Mouse (Mus musculus) cerebellum, postnatal 36 days (tissue): ENCODE measurements around the gene Nit1.
"Not testable (repeated sequence)": the region's sequence is repeated elsewhere in the genome, so short reads cannot be mapped to it uniquely, and the experiment has no call there.

ENCODE experiments used
- DNase-seq, 2 experiments: peaks; one replicate each; pipeline ENCODE4 v3.0.0; 2021 to 2022; ENCODE audit warnings: mixed read lengths in 2 of 2

The Nit1 gene

DNA sequence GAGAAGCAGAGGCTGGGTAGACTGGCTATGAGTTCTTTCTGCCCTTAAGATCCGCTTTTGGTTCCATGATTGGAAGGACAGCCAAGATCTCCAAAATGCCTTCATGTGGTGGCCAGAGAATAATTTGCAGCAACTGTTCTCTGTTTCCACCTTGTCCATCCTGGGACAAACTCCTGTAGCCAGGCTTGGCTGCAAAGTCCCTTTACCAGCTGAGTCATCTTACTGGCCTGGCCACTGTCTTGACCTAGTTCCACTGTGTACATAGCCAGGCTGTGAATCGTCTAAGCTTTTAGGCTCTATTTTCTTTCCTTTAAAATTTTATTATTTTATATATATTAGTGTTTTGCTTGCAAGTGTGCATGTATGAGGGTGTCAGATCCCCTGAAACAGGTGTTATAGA is 3.8 kb upstream of the Nit1 start:
- DNase-seq = no peak

GRCm38 (mm10) chr1:171348665-171349064 is 3.2 kb upstream of the Nit1 start:
- DNase-seq = peak in 1 of 2 experiments; percentile 31

GRCm38 (mm10) chr1:171346095-171346450 is 627 bp upstream of the Nit1 start:
- DNase-seq = no peak

- no peak for DNase-seq
Measured at GRCm38 (mm10) chr1:171344715-171345114, 731 bp downstream of the Nit1 start.

GRCm38 (mm10) chr1:171343922-171344677 is 1.3 kb downstream of the Nit1 start:
- DNase-seq = peak in 1 of 2 experiments; percentile 24

GRCm38 (mm10) chr1:171342262-171343207 is 2.9 kb downstream of the Nit1 start:
- DNase-seq = no peak

- no peak for DNase-seq
Measured at GRCm38 (mm10) chr1:171330216-171330560, 15.3 kb downstream of the Nit1 start.

GRCm38 (mm10) chr1:171329433-171330215 is 15.8 kb downstream of the Nit1 start:
- DNase-seq = peak in 1 of 2 experiments; percentile 26

- peak; percentile 88 to 90 for DNase-seq
Measured at GRCm38 (mm10) chr1:171328839-171329432, 16.5 kb downstream of the Nit1 start, which contains the start of gene Dedd. Gene Dedd (plus strand): TSS chr1:171329145.

GRCm38 (mm10) chr1:171328244-171328643 is 17.2 kb downstream of the Nit1 start:
- no peak for DNase-seq

DNA sequence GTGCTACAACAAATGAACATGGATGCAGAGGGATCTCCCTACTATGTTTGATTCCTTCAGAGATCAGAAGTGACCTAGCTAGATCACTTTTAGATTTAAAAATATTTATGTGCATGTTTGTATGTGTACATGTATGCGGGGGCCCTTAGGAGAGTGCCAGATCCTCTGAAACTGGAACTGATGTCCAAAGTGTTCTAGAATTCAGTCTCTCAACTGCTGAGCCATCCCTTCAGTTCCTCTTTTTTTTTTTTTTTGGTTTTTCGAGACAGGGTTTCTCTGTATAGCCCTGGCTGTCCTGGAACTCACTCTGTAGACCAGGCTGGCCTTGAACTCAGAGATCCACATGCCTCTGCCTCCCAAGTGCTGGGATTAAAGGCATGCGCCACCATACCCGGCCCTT is 18.9 kb downstream of the Nit1 start:
- DNase-seq = not testable (repeated sequence)

DNA sequence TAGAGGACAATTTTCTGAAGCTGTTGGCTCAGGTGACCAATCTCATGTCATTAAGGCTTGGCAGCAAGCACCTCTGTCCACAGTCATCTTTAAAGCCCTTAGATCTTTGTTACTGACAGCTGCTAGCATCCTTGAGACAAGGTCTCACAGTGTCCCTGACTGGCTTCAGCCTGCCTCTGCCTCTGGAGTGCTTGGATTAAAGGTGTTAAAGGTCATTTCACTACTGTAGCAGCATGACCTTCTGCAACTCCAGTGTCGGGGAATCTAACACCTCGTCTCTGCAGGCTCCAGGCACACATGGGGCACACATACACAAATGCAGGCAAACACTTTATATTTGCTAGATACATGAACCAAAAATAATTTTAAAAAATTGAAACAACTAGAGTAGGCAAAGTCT is 19.9 kb downstream of the Nit1 start:
- no peak for DNase-seq

DNA sequence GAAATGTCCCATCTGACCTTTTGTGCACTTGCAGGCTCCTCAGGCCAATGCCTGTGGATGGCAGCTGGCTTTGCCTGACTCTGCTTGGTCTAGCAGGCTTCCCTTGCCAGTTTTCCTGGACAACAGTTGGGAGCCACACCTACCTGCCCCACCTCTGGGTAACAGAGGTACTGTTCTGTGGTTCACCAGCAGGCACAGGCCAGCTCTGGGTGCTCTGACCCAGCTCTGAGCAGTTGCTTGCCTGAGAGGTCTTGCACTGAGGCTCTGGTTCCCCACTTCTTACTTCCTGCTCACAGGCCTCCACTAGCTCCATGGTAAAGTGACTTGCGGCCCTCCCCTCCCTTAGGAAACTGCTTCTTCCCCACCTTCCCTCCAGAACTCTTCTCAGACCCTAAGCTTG is 23.4 kb downstream of the Nit1 start:
- DNase-seq = no peak

DNA sequence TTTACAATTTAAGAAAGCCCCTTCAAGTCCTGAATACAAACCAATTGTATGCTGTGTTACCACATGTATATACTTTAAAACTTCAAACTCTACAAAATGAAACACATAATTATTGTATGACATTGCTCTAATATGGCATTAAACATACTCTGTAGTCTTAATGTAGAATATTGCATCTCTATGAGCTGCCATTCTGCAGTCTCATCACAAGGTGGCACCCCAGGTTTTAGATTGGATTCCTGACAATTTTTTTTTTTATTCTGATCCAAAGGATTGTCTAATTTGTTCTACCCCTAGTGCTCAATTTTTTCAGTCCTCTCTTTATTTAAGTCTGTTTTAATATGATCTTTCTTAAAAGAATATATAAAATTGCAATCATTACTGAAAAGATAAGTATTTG is 24.0 kb downstream of the Nit1 start:
- DNase-seq = no peak

- peak; percentile 78 to 79 for DNase-seq
Measured at GRCm38 (mm10) chr1:171320151-171320550, 25.3 kb downstream of the Nit1 start.

DNA sequence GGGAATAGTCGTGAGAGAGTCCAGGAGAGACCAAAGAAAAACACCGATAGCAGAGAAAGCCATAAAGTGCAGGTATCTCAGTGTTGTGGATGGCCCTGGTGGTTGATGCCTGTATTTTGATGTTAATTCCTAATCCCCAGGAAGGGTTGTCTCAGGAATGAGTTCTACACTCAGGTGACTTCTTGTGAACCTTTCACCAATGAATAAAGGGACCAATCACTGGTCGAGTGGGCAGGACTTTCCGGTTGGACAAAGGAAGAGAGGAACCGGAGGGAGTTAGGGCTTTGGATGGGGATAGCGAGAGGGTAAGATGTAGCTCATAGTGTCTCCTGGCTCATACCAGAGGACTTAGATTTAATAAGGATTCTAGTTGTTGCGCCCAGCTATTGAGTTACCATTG is 25.7 kb downstream of the Nit1 start:
- DNase-seq = peak in 1 of 2 experiments; percentile 32

GRCm38 (mm10) chr1:171309321-171309720 is 36.1 kb downstream of the Nit1 start:
- no peak for DNase-seq

GRCm38 (mm10) chr1:171306157-171306556 is 39.3 kb downstream of the Nit1 start:
- DNase-seq = not testable (repeated sequence)

GRCm38 (mm10) chr1:171298226-171298625 is 47.2 kb downstream of the Nit1 start:
- DNase-seq = peak in 1 of 2 experiments; percentile 35

DNA sequence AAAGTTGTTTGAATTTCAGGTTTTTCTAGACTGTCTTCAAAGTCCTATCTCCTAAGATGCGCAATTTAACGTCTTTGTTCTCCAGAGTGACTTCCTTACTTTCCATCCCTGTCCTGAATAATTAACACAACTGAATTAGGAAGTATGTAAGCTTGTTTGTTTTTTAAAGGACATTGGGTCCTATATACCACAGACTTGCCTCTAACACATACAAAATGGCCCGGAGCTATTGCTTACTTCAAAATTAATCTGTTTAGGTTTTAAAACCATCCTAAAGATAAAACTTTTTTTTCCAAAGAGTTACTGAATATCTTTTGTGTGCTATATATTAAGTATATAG is 50.4 kb downstream of the Nit1 start:
- no peak for DNase-seq

GRCm38 (mm10) chr1:171294298-171295062 is 51.0 kb downstream of the Nit1 start, which contains the start of gene Ufc1:
Gene Ufc1 (minus strand): TSS chr1:171295024.
- peak; percentile 78 to 88 for DNase-seq

DNA sequence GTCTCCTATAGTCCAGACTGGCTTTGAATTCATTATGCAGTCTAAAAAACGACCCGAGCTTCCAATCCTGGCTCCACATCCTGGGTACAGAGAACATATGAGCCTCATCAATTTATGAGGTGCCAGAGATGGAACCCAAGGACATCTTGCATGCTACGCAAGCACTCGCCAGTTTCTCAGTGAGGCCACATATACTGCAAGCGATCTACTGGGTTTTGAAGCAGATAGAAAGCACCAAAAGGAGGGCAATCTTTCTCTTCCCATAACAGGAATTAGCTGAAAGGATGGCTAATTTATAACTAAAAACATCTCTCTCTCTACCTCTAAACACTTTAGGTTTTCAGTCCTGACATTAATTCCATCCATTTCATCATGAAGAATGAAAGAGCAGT is 51.5 kb downstream of the Nit1 start:
- DNase-seq = no peak
